Mouse (Mus musculus) embryonic fibroblast, embryonic 13.5 days (primary cell): ENCODE measurements at regions not wholly inside any gene's neighbourhood (a gene's known extent, or its start where the extent isn't known, plus 50 kb on each side); places are given as distances from the start of the nearest gene placed in this dataset.

Experiments
- CTCF ChIP-seq: IDR thresholded peaks from 2 replicates; pipeline ENCODE4 v1.5.1; 2011; ENCODE audit warnings: mild to moderate bottlenecking, control low read depth, low read length, moderate library complexity, borderline replicate concordance; ENCODE audit not compliant: insufficient read depth
- POLR2A ChIP-seq: IDR thresholded peaks from 2 replicates; pipeline ENCODE4 v1.6.1; 2011; ENCODE audit warnings: low read depth, mild to moderate bottlenecking, control low read depth, low read length, moderate library complexity

DNA sequence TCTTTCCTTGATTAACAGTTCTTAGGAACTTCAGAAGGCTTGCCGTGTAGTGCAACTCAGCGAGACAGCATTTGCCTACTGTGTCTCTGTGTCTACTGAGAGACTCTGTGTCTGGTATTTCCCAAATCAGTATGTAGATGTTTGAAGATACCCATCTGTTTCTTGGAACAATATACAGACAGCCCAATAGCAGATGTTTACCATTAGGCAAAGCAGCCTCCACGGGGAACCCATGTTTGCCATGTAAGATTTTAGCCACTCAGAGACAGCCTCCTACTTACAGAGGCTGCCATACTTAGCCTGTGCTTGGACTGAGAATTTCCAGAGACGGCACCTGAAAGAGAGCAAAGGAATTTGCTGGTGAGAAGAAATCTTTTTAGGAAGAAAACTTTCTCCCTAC, 100.9 kb upstream of the Hes1 start:
- TF ChIP-seq CTCF (no peak), POLR2A (no peak)
